Mouse (Mus musculus) neural tube, embryonic 11.5 days (tissue): ENCODE measurements around the gene Adgrg5. TPM values are rescaled to one million over a fixed set of nuclear protein-coding genes. Genes with fewer than 3 reads are reported as not detected.

Experiments used
- ATAC-seq: fragments of 200-750 bp; cut with Nextera tagmentation; 2 replicates; pipeline ENCODE4 v1.8.0; 2017; ENCODE audit warnings: moderate number of reproducible peaks, mild to moderate bottlenecking, moderate TSS enrichment, moderate library complexity; ENCODE audit not compliant: insufficient read depth, low FRiP score, low TSS enrichment
- DNase-seq: peaks from one replicate; pipeline ENCODE4 v3.0.0-alpha.2; 2015; ENCODE audit warnings: low spot score
- H3K27ac ChIP-seq: fragments of 300-500 bp; sonication (generic); 2 replicates; pipeline ENCODE4 v1.5.1; 2014; ENCODE audit warnings: low read depth, mild to moderate bottlenecking, low read length
- H3K27me3 ChIP-seq: fragments of 300-500 bp; sonication (generic); 2 replicates; pipeline ENCODE4 v1.6.1; 2014; ENCODE audit warnings: mild to moderate bottlenecking, low read length, mixed read lengths; ENCODE audit not compliant: control insufficient read depth, insufficient read depth
- H3K36me3 ChIP-seq: fragments of 300-500 bp; sonication (generic); 2 replicates; pipeline ENCODE4 v1.6.1; 2014; ENCODE audit warnings: mild to moderate bottlenecking, low read length, moderate library complexity, mixed read lengths; ENCODE audit not compliant: control insufficient read depth, insufficient read depth
- H3K4me1 ChIP-seq: fragments of 300-500 bp; sonication (generic); 2 replicates; pipeline ENCODE4 v1.6.1; 2014; ENCODE audit warnings: low read length, mixed read lengths; ENCODE audit not compliant: control insufficient read depth, insufficient read depth
- H3K4me2 ChIP-seq: fragments of 300-500 bp; sonication (generic); 2 replicates; pipeline ENCODE4 v1.6.1; 2014; ENCODE audit warnings: low read depth, mild to moderate bottlenecking, moderate library complexity
- H3K4me3 ChIP-seq: fragments of 300-500 bp; sonication (generic); 2 replicates; pipeline ENCODE4 v1.5.1; 2014; ENCODE audit warnings: low read depth, low read length
- H3K9ac ChIP-seq: fragments of 300-500 bp; sonication (generic); 2 replicates; pipeline ENCODE4 v1.6.1; 2014; ENCODE audit warnings: mild to moderate bottlenecking, low read length
- H3K9me3 ChIP-seq: fragments of 300-500 bp; sonication (generic); 2 replicates; pipeline ENCODE4 v1.6.1; 2016; ENCODE audit warnings: low read length; ENCODE audit not compliant: control insufficient read depth
- WGBS: fragments of 180-500 bp; shearing (Covaris S2); extraction: QIAGEN DNeasy Blood & Tissue Kit; methylation state at CpG from one replicate; pipeline ENCODE4 v1.1.7; 2014; 5-methylcytosine and 5-hydroxymethylcytosine counted together
- polyA plus RNA-seq: library from polyadenylated mRNA; unstranded; fragments of >200 nt; fragmentation: Nextera tagmentation; extraction: Ambion mirVana; gene quantifications from 2 replicates; pipeline ENCODE4 v1.2.1, GENCODE M21; 2014

The Adgrg5 gene
- polyA plus RNA-seq, 1 experiment from 2014 or later, result not detected

- no peak overlapping the region for H3K27ac ChIP-seq
- 36% methylated on average over 9 of the region's 9 CpGs for WGBS
- peak; percentile 53 for DNase-seq
Observed at GRCm38 (mm10) chr8:94978131-94978530, 54.6 kb downstream of the Adgrg5 start.

GRCm38 (mm10) chr8:94978593-94979319 is 55.3 kb downstream of the Adgrg5 start:
- no peak for ATAC-seq
- Histone ChIP-seq H3K4me3 (no peak overlapping the region), H3K4me2 (no peak overlapping the region), H3K9ac (no peak overlapping the region), H3K4me1 (peaks cover 19% of the 10 kb centered on the region), H3K27ac (no peak overlapping the region), H3K36me3 (no peaks in the 10 kb centered on the region), H3K9me3 (no peaks in the 10 kb centered on the region), H3K27me3 (0 out of 2 replicates have a peak, but pooled peaks cover 5% of the 10 kb centered on the region)
- DNase-seq, result no peak
- WGBS, result 75% methylated on average over 13 of the region's 13 CpGs

More at GRCm38 (mm10) chr8:94978131-94978530, 54.6 kb downstream of the Adgrg5 start:
- ATAC-seq, result peak; percentile 67
- no peaks in the 10 kb centered on the region for H3K36me3 ChIP-seq
- no peak overlapping the region for H3K4me3 ChIP-seq
- H3K27me3 ChIP-seq, result 0 out of 2 replicates have a peak, but pooled peaks cover 5% of the 10 kb centered on the region
- H3K9me3 ChIP-seq, result no peaks in the 10 kb centered on the region
- H3K9ac ChIP-seq, result no peak overlapping the region; the same call in 1 of the 2 replicates
- H3K4me1 ChIP-seq, result peaks cover 16% of the 10 kb centered on the region
- no peak overlapping the region for H3K4me2 ChIP-seq

- 90% methylated on average over 5 of the region's 5 CpGs for WGBS
- H3K4me1 ChIP-seq, result peaks cover 27% of the 10 kb centered on the region
- DNase-seq, result no peak
Observed at GRCm38 (mm10) chr8:94980176-94980575, 56.7 kb downstream of the Adgrg5 start.

GRCm38 (mm10) chr8:94980976-94981375 is 57.5 kb downstream of the Adgrg5 start:
- H3K4me3 ChIP-seq, result no peak overlapping the region
- no peak overlapping the region for H3K4me2 ChIP-seq
- H3K36me3 ChIP-seq, result no peaks in the 10 kb centered on the region
- DNase-seq (no peak), ATAC-seq (no peak)
- H3K9me3 ChIP-seq, result no peaks in the 10 kb centered on the region
- WGBS, result 62% methylated on average over 8 of the region's 8 CpGs
- no peak overlapping the region for H3K9ac ChIP-seq
- no peak overlapping the region for H3K27ac ChIP-seq
- peaks cover 27% of the 10 kb centered on the region for H3K4me1 ChIP-seq
- H3K27me3 ChIP-seq, result 0 out of 2 replicates have a peak, but pooled peaks cover 5% of the 10 kb centered on the region

More at GRCm38 (mm10) chr8:94980176-94980575, 56.7 kb downstream of the Adgrg5 start:
- H3K27me3 ChIP-seq, result 0 out of 2 replicates have a peak, but pooled peaks cover 5% of the 10 kb centered on the region
- no peaks in the 10 kb centered on the region for H3K9me3 ChIP-seq
- no peak overlapping the region for H3K4me3 ChIP-seq
- no peak overlapping the region for H3K9ac ChIP-seq
- no peak for ATAC-seq
- no peaks in the 10 kb centered on the region for H3K36me3 ChIP-seq
- no peak overlapping the region for H3K4me2 ChIP-seq
- no peak overlapping the region for H3K27ac ChIP-seq

GRCm38 (mm10) chr8:94981848-94982247 is 58.4 kb downstream of the Adgrg5 start:
- Histone ChIP-seq H3K4me1 (peaks cover 25% of the 10 kb centered on the region), H3K9ac (no peak overlapping the region), H3K27ac (no peak overlapping the region), H3K4me3 (no peak overlapping the region), H3K27me3 (0 out of 2 replicates have a peak, but pooled peaks cover 3% of the 10 kb centered on the region), H3K4me2 (no peak overlapping the region), H3K36me3 (no peaks in the 10 kb centered on the region), H3K9me3 (no peaks in the 10 kb centered on the region)
- DNase-seq (no peak), ATAC-seq (no peak)
- WGBS, result 70% methylated on average over 7 of the region's 7 CpGs

GRCm38 (mm10) chr8:94983146-94983545 is 59.7 kb downstream of the Adgrg5 start:
- ATAC-seq, result no peak
- H3K27me3 ChIP-seq, result no peaks in the 10 kb centered on the region
- H3K4me2 ChIP-seq, result no peak overlapping the region
- no peaks in the 10 kb centered on the region for H3K36me3 ChIP-seq
- H3K4me3 ChIP-seq, result no peak overlapping the region
- WGBS, result 10% methylated on average over 5 of the region's 5 CpGs
- no peak for DNase-seq
- H3K9ac ChIP-seq, result no peak overlapping the region
- H3K4me1 ChIP-seq, result peaks cover 17% of the 10 kb centered on the region
- no peak overlapping the region for H3K27ac ChIP-seq
- no peaks in the 10 kb centered on the region for H3K9me3 ChIP-seq

GRCm38 (mm10) chr8:94983881-94984516 is 60.5 kb downstream of the Adgrg5 start:
- DNase-seq (peak; percentile 62), ATAC-seq (peak; percentile 72)
- Histone ChIP-seq H3K36me3 (no peaks in the 10 kb centered on the region), H3K9me3 (no peaks in the 10 kb centered on the region), H3K4me2 (peak overlapping the region; percentile 31), H3K27me3 (no peaks in the 10 kb centered on the region), H3K4me1 (peaks cover 11% of the 10 kb centered on the region), H3K4me3 (no peak overlapping the region), H3K9ac (peak overlapping the region; percentile 32; the same call in 1 of the 2 replicates), H3K27ac (no peak overlapping the region)
- 14% methylated on average over 10 of the region's 10 CpGs for WGBS

- H3K9ac ChIP-seq, result no peak overlapping the region
- H3K36me3 ChIP-seq, result no peaks in the 10 kb centered on the region
- 88% methylated on average over 6 of the region's 6 CpGs for WGBS
- no peak overlapping the region for H3K27ac ChIP-seq
- H3K4me3 ChIP-seq, result 0 out of 2 replicates have a peak overlapping the region, but pooled peaks have one; percentile 0
- ATAC-seq, result no peak
- H3K4me2 ChIP-seq, result no peak overlapping the region
- no peaks in the 10 kb centered on the region for H3K9me3 ChIP-seq
- H3K4me1 ChIP-seq, result peaks cover 11% of the 10 kb centered on the region
- no peak for DNase-seq
- H3K27me3 ChIP-seq, result no peaks in the 10 kb centered on the region
Observed at GRCm38 (mm10) chr8:94985023-94985422, 61.5 kb downstream of the Adgrg5 start.
